ENCODE assay signal across 18 mouse cellular contexts in the genomic region with DNA sequence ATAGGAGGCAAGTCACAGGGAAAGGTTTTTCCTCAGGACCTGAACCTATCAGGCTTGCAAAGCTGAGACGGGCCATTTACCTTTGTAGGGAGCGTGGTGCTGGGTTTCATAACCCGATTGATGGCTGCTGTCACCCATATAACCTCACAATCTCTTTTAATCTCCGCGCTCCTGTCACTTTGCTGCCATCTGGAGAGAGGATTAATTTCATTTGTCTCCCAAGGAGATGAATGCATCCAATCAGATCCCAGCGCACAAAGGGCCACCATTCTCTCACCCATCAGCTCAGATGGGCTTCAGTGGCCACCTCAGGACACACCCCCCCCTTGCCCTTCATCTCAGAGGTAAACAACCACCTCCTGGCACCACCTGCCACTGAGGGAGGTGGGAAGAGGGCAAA.
"Had no signal": no experiment of that assay in that cellular context is flagged by ENCODE, and none has a peak within 500 bp of the region (broad histone marks: within the 10 kb centered on the region; RNA-seq: fewer than 3 reads in every experiment).

No protein-coding gene starts in this region.

- H3K4me2 ChIP-seq: limb, embryonic 12.5 days; limb, embryonic 15.5 days; liver, embryonic 11.5 days; lung, embryonic 14.5 days; neural tube, embryonic 12.5 days had no signal

- ATAC-seq: intestine, postnatal 0 days; liver, postnatal 0 days; lung, postnatal 0 days had no signal

- H3K27me3 ChIP-seq: limb, embryonic 12.5 days; neural tube, embryonic 12.5 days had no signal

- H3K27ac ChIP-seq: kidney, postnatal 0 days; left cerebral cortex, adult 2 months; limb, embryonic 12.5 days; limb, embryonic 15.5 days; liver, embryonic 14.5 days; macrophage; neural tube, embryonic 12.5 days had no signal

- H3K4me3 ChIP-seq: left cerebral cortex, adult 2 months; limb, embryonic 12.5 days; limb, embryonic 15.5 days; neural tube, embryonic 12.5 days had no signal

- DNase-seq: kidney, adult 2 months; kidney, postnatal 25 days; layer of hippocampus, postnatal 36 days; liver, postnatal 0 days; lung, embryonic 14.5 days; midbrain, embryonic 14.5 days; thymus, adult 18-20 months; thymus, postnatal 4 days had no signal

- H3K36me3 ChIP-seq: limb, embryonic 12.5 days; limb, embryonic 15.5 days; neural tube, embryonic 12.5 days had no signal

- H3K9me3 ChIP-seq: limb, embryonic 12.5 days; limb, embryonic 15.5 days; neural tube, embryonic 12.5 days had no signal

- H3K9ac ChIP-seq: limb, embryonic 12.5 days; limb, embryonic 15.5 days; liver, embryonic 14.5 days; liver, postnatal 0 days; lung, embryonic 14.5 days; neural tube, embryonic 12.5 days had no signal
